Mouse (Mus musculus) MEL (cell line): Measurements from ENCODE around the gene Tspan3. TPM values are rescaled to one million over a fixed set of nuclear protein-coding genes. Genes with fewer than 3 reads are reported as not detected.
A peak's percentile ranks its signal among the peaks of the same experiment; 100 is the strongest.

ENCODE experiments used
- DNase-seq: peaks from one replicate; pipeline ENCODE4 v3.0.0; 2011; ENCODE audit warnings: low read depth, low spot score
- H3K27ac ChIP-seq: 2 replicates; pipeline ENCODE4 v1.5.1; 2012; ENCODE audit warnings: low read depth, mild to moderate bottlenecking, control low read depth, low read length, moderate library complexity; ENCODE audit not compliant: control insufficient read depth
- H3K27me3 ChIP-seq, 2 experiments: fragments of 150-350 bp in 1 of 2; sonication (generic) in 1 of 2; 2 replicates each; pipeline ENCODE4 v1.6.1; 2012; ENCODE audit warnings: low read length in 2 of 2, mild to moderate bottlenecking in 2 of 2, improper control_type of control experiment in 1 of 2, moderate library complexity in 1 of 2; ENCODE audit not compliant: insufficient read depth in 2 of 2, control insufficient read depth in 1 of 2
- H3K36me3 ChIP-seq, 2 experiments: 2 replicates each; pipeline ENCODE4 v1.6.1; 2012 to 2014; ENCODE audit warnings: low read length in 2 of 2, improper control_type of control experiment in 1 of 2, inconsistent platforms in 1 of 2, mild to moderate bottlenecking in 1 of 2; ENCODE audit not compliant: insufficient read depth in 2 of 2, control insufficient read depth in 1 of 2
- H3K4me1 ChIP-seq, 2 experiments: fragments of 150-350 bp in 1 of 2; sonication (generic) in 1 of 2; 2 replicates each; pipeline ENCODE4 v1.6.1; 2012; ENCODE audit warnings: low read length in 2 of 2, improper control_type of control experiment in 1 of 2, mild to moderate bottlenecking in 1 of 2; ENCODE audit not compliant: insufficient read depth in 2 of 2, control insufficient read depth in 1 of 2
- H3K4me3 ChIP-seq, 2 experiments: fragments of 150-350 bp in 1 of 2; sonication (generic) in 1 of 2; 2 replicates each; pipeline ENCODE4 v1.5.1; 2012; ENCODE audit warnings: low read depth in 2 of 2, low read length in 2 of 2, mild to moderate bottlenecking in 2 of 2, moderate library complexity in 2 of 2, control low read depth in 1 of 2, improper control_type of control experiment in 1 of 2; ENCODE audit not compliant: control insufficient read depth in 1 of 2, insufficient read depth in 1 of 2
- H3K79me2 ChIP-seq: 2 replicates; pipeline ENCODE4 v1.6.1; 2012; ENCODE audit warnings: mild to moderate bottlenecking, low read length, moderate library complexity; ENCODE audit not compliant: control insufficient read depth, poor library complexity, insufficient read depth
- H3K9ac ChIP-seq: 2 replicates; pipeline ENCODE4 v1.6.1; 2012; ENCODE audit warnings: low read depth, mild to moderate bottlenecking, control low read depth, low read length, moderate library complexity; ENCODE audit not compliant: control insufficient read depth, poor library complexity, severe bottlenecking
- H3K9me3 ChIP-seq: fragments of 150-350 bp; sonication (generic); replicated peaks from 2 replicates; pipeline ENCODE4 v1.6.1; 2012; ENCODE audit warnings: mild to moderate bottlenecking, low read length, improper control_type of control experiment, moderate library complexity; ENCODE audit not compliant: insufficient read depth
- BHLHE40 ChIP-seq: IDR thresholded peaks from 2 replicates; pipeline ENCODE4 v1.6.1; 2012; ENCODE audit warnings: low read depth, mild to moderate bottlenecking, inconsistent platforms, low read length, improper control_type of control experiment, borderline replicate concordance
- CHD1 ChIP-seq: IDR thresholded peaks from 2 replicates; pipeline ENCODE4 v1.6.1; 2012; ENCODE audit warnings: low read depth, mild to moderate bottlenecking, inconsistent platforms, low read length, improper control_type of control experiment
- CHD2 ChIP-seq: IDR thresholded peaks from 2 replicates; pipeline ENCODE4 v1.6.1; 2011; ENCODE audit warnings: low read length, improper control_type of control experiment
- CTCF ChIP-seq, 3 experiments: IDR thresholded peaks in 2 of 3; conservative IDR thresholded peaks in 1 of 3; 2 replicates each; pipeline ENCODE4 v1.5.1; 2011 to 2012; ENCODE audit warnings: low read length in 3 of 3, low read depth in 2 of 3, mild to moderate bottlenecking in 2 of 3, improper control_type of control experiment in 1 of 3, inconsistent platforms in 1 of 3, mixed read lengths in 1 of 3, moderate library complexity in 1 of 3; ENCODE audit not compliant: control insufficient read depth in 1 of 3, insufficient read depth in 1 of 3, poor library complexity in 1 of 3, severe bottlenecking in 1 of 3
- ELF1 ChIP-seq: IDR thresholded peaks from 2 replicates; pipeline ENCODE4 v1.6.1; 2014; ENCODE audit warnings: low read depth, mild to moderate bottlenecking, inconsistent platforms, low read length, improper control_type of control experiment, moderate library complexity
- EP300 ChIP-seq, 2 experiments: IDR thresholded peaks; 2 replicates each; pipeline ENCODE4 v1.6.1; 2011; ENCODE audit warnings: improper control_type of control experiment in 2 of 2, low read length in 2 of 2, low read depth in 1 of 2, mild to moderate bottlenecking in 1 of 2
- ETS1 ChIP-seq: IDR thresholded peaks from 2 replicates; pipeline ENCODE4 v1.6.1; 2012; ENCODE audit warnings: low read depth, mild to moderate bottlenecking, inconsistent platforms, low read length, improper control_type of control experiment, moderate library complexity
- GATA1 ChIP-seq: IDR thresholded peaks from 2 replicates; pipeline ENCODE4 v1.6.1; 2011; ENCODE audit warnings: low read depth, low read length, improper control_type of control experiment
- HCFC1 ChIP-seq: IDR thresholded peaks from 2 replicates; pipeline ENCODE4 v1.6.1; 2012; ENCODE audit warnings: low read depth, mild to moderate bottlenecking, inconsistent platforms, low read length, improper control_type of control experiment, moderate library complexity
- MAZ ChIP-seq: IDR thresholded peaks from 2 replicates; pipeline ENCODE4 v1.6.1; 2012; ENCODE audit warnings: low read depth, mild to moderate bottlenecking, inconsistent platforms, low read length, improper control_type of control experiment
- MXI1 ChIP-seq: IDR thresholded peaks from 2 replicates; pipeline ENCODE4 v1.6.1; 2011; ENCODE audit warnings: mild to moderate bottlenecking, low read depth, low read length, improper control_type of control experiment
- MYB ChIP-seq: IDR thresholded peaks from 2 replicates; pipeline ENCODE4 v1.6.1; 2011; ENCODE audit warnings: mild to moderate bottlenecking, low read depth, low read length, improper control_type of control experiment
- NELFE ChIP-seq: IDR thresholded peaks from 2 replicates; pipeline ENCODE4 v1.6.1; 2011; ENCODE audit warnings: low read depth, low read length, improper control_type of control experiment
- NRF1 ChIP-seq: IDR thresholded peaks from 2 replicates; pipeline ENCODE4 v1.6.1; 2014; ENCODE audit warnings: low read depth, mild to moderate bottlenecking, inconsistent platforms, low read length, improper control_type of control experiment, moderate library complexity; ENCODE audit not compliant: poor library complexity, insufficient read depth, severe bottlenecking
- POLR2A ChIP-seq, 2 experiments: IDR thresholded peaks; 2 replicates each; pipeline ENCODE4 v1.6.1; 2011 to 2012; ENCODE audit warnings: low read length in 2 of 2, mild to moderate bottlenecking in 2 of 2, control low read depth in 1 of 2, improper control_type of control experiment in 1 of 2, low read depth in 1 of 2, moderate library complexity in 1 of 2; ENCODE audit not compliant: control insufficient read depth in 1 of 2, insufficient read depth in 1 of 2, poor library complexity in 1 of 2
- POLR2AphosphoS2 ChIP-seq: IDR thresholded peaks from 2 replicates; pipeline ENCODE4 v1.6.1; 2011; ENCODE audit warnings: low read length, improper control_type of control experiment
- RAD21 ChIP-seq: IDR thresholded peaks from 2 replicates; pipeline ENCODE4 v1.6.1; 2011; ENCODE audit warnings: mild to moderate bottlenecking, low read depth, low read length, improper control_type of control experiment
- SIN3A ChIP-seq: IDR thresholded peaks from 2 replicates; pipeline ENCODE4 v1.6.1; 2012; ENCODE audit warnings: low read length, improper control_type of control experiment, inconsistent platforms
- SMC3 ChIP-seq: IDR thresholded peaks from 2 replicates; pipeline ENCODE4 v1.6.1; 2011; ENCODE audit warnings: low read depth, low read length, improper control_type of control experiment
- TAL1 ChIP-seq: IDR thresholded peaks from 2 replicates; pipeline ENCODE4 v1.6.1; 2012; ENCODE audit warnings: mild to moderate bottlenecking, inconsistent platforms, low read length, moderate library complexity, mixed read lengths
- TCF12 ChIP-seq: IDR thresholded peaks from 2 replicates; pipeline ENCODE4 v1.6.1; 2014; ENCODE audit warnings: low read depth, mild to moderate bottlenecking, inconsistent platforms, low read length, improper control_type of control experiment, moderate library complexity
- UBTF ChIP-seq: IDR thresholded peaks from 2 replicates; pipeline ENCODE4 v1.6.1; 2012; ENCODE audit warnings: low read depth, mild to moderate bottlenecking, inconsistent platforms, low read length, improper control_type of control experiment, moderate library complexity, borderline replicate concordance; ENCODE audit not compliant: insufficient read depth
- ZC3H11A ChIP-seq: IDR thresholded peaks from 2 replicates; pipeline ENCODE4 v1.6.1; 2012; ENCODE audit warnings: low read depth, mild to moderate bottlenecking, inconsistent platforms, low read length, improper control_type of control experiment
- ZMIZ1 ChIP-seq: IDR thresholded peaks from 2 replicates; pipeline ENCODE4 v1.6.1; 2012; ENCODE audit warnings: low read depth, mild to moderate bottlenecking, inconsistent platforms, low read length, improper control_type of control experiment, moderate library complexity
- ZNF384 ChIP-seq: IDR thresholded peaks from 2 replicates; pipeline ENCODE4 v1.6.1; 2012; ENCODE audit warnings: low read depth, mild to moderate bottlenecking, inconsistent platforms, low read length, improper control_type of control experiment
- polyA plus RNA-seq, 2 experiments: library from polyadenylated mRNA; stranded (reverse) in 1 of 2; unstranded in 1 of 2; fragments of >175 nt in 1 of 2; fragments of >200 nt in 1 of 2; gene quantifications; 2 replicates each; pipeline versions ENCODE4 v1.2.1 to v1.2.4; 2012; ENCODE audit warnings: low replicate concordance in 2 of 2, low read depth in 1 of 2; ENCODE audit not compliant: insufficient read length in 2 of 2, insufficient read depth in 1 of 2, missing spikeins in 1 of 2
- total RNA-seq: library from RNA; depleted of rRNA; stranded (reverse); fragments of 300-350 nt; gene quantifications from 2 replicates; pipeline ENCODE4 v1.2.3, GENCODE M21; 2012; rRNA removed

Tspan3 gene
- 48.3 and 49.5 TPM in 2 replicates for total RNA-seq
- 10 to 100 TPM; 62.6 to 87.3 TPM for polyA plus RNA-seq

DNA sequence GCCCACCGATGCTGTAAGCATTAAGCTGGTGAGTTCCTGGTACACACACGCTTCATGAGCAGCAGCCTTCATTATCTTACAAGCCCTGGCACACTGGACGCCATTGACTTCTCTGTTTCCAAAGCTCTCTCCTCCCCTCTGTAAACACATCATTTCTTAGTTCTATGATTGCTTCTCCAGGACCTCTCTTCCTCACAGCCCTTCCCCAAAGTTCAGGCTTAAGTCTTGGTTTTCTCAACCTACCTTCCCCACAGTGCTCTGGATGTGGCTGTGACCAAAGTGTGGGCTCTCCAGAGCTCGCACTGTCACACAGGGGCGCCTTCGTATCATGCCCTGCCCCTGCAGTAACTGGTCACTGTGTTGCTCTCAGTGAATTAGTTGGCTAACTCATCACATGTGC lies at the start of gene Tspan3:
Gene Tspan3 (minus strand): TSS at position 101 of the 400 bp plus-strand sequence.
- Histone ChIP-seq H3K27ac (no peak within 1 kb of the TSS), H3K4me3 (no peak within 1 kb of the TSS), H3K79me2 (peaks cover 4% of the 10 kb centered on the region), H3K4me1 (peaks cover 0 to 4% of the 10 kb centered on the region in 2 experiments; a peak in 1 of 4 replicates), H3K36me3 (no peaks in the 10 kb centered on the region; a peak in 1 of 4 replicates), H3K27me3 (peaks cover 0 to 7% of the 10 kb centered on the region in 2 experiments; a peak in 2 of 4 replicates), H3K9ac (no peak within 1 kb of the TSS), H3K9me3 (no peaks in the 10 kb centered on the region)
- TF ChIP-seq TAL1 (no peak), SIN3A (no peak), TCF12 (no peak), GATA1 (no peak), MXI1 (no peak), ZC3H11A (no peak), BHLHE40 (no peak)
- DNase-seq = no peak

DNA sequence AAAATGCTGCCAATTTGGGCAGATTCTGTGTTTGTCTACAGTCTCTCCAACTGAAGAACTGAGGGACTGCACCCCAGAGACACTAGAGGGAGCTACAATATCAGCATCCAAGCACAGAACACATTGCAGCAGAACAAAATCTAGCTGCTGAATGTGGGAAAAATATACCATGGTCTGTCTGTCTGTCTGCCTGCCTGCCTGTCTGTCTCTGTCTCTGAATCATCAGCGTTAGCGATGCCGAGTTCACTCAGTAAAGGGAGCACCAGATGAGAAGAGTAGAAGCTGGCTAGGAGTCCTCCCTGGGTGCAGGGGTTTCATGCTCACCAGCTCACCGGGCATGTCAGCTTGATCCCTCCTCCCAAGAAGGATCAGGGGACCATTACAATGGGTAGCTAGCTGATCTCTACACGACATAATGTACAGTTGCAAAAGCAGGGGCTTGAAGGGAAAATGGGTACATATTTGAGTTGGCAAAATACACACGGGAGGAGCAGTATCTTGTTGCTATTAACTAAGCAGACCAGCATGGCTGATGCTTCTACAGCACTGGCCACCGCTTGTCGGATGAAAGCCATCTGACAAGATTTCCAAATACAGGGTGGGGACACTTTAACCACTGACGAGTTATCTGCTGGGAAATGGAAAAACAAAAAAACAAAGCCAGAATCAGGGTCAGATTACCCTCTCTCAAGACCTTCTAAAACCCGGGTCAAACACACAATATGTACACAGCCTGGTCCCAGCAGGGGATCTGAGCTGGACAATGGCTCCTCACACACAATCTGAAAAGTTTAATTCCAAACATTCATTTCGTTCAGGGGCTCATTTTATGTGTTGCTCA lies 48.4 kb upstream of the Tspan3 start:
- Histone ChIP-seq H3K79me2 (no peaks in the 10 kb centered on the region), H3K9ac (no peak overlapping the region), H3K36me3 (no peaks in the 10 kb centered on the region), H3K9me3 (no peaks in the 10 kb centered on the region), H3K4me3 (no peak overlapping the region), H3K27ac (no peak overlapping the region), H3K4me1 (no peaks in the 10 kb centered on the region), H3K27me3 (no peaks in the 10 kb centered on the region)
- peak; percentile 66 for DNase-seq
- TF ChIP-seq GATA1 (no peak), POLR2AphosphoS2 (no peak), SMC3 (peak; percentile 90), ZC3H11A (peak; percentile 83), RAD21 (peak; percentile 92), ZMIZ1 (no peak), CTCF (IDR thresholded peaks at IDR 0.05 in 2 of 3, conservative IDR thresholded peaks at IDR 0.05 in 1 of 3; ENCODE audit: control insufficient read depth in 1 of 3, insufficient read depth in 1 of 3, low read depth in 2 of 3, low read length in 3 of 3, poor library complexity in 1 of 3, severe bottlenecking in 1 of 3) (peak; percentile 61 to 93 (median 61)), MAZ (0 out of 2 replicates have a peak, but pooled peaks have one; percentile 43)

DNA sequence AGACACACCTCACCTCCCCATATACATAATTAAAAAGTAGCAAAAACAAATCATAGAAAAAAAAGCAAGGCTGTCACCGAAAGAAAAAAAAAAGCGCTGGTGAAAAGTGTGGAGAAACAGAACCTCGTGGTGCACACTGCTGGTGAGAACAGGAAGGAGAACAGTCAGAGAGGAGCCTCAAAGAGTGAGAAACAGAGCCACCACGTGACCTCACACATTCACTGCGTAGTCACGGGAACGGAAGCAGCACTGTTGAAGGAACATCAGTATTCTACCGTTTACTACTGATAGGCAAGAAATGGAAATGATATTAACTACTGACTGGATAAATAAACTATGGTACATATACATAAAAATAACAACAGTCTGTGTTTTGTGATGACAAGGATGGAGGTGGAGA lies 43.5 kb upstream of the Tspan3 start:
- no peaks in the 10 kb centered on the region for H3K9me3 ChIP-seq
- H3K9ac ChIP-seq = no peak overlapping the region
- DNase-seq = no peak
- H3K27me3 ChIP-seq = no peaks in the 10 kb centered on the region
- H3K27ac ChIP-seq = no peak overlapping the region
- H3K36me3 ChIP-seq = no peaks in the 10 kb centered on the region
- no peaks in the 10 kb centered on the region for H3K79me2 ChIP-seq
- H3K4me1 ChIP-seq = no peaks in the 10 kb centered on the region
- no peak overlapping the region for H3K4me3 ChIP-seq
- no peak for TF ChIP-seq ETS1
- TF ChIP-seq MYB = no peak
- no peak for TF ChIP-seq UBTF
- no peak for TF ChIP-seq CHD1
- TF ChIP-seq NELFE = no peak
- TF ChIP-seq ELF1 = no peak
- no peak for TF ChIP-seq POLR2A (IDR thresholded peaks at IDR 0.05; ENCODE audit: control insufficient read depth in 1 of 2, insufficient read depth in 1 of 2, low read depth in 1 of 2, low read length in 2 of 2, poor library complexity in 1 of 2)
- no peak for TF ChIP-seq GATA1
- TF ChIP-seq NRF1 = no peak
- TF ChIP-seq SMC3 = no peak
- no peak for TF ChIP-seq BHLHE40
- no peak for TF ChIP-seq CHD2
- TF ChIP-seq ZNF384 = no peak
- TF ChIP-seq HCFC1 = no peak
- TF ChIP-seq EP300 (IDR thresholded peaks at IDR 0.05; ENCODE audit: low read depth in 1 of 2, low read length in 2 of 2) = no peak
